Mouse (Mus musculus) kidney, postnatal 14 days (tissue): ENCODE measurements at regions not wholly inside any gene's neighbourhood (a gene's known extent, or its start where the extent isn't known, plus 50 kb on each side); places are given as distances from the start of the nearest gene placed in this dataset.
A peak's percentile ranks its signal among the peaks of the same experiment; 100 is the strongest.

Source experiments
- DNase-seq: peaks from one replicate; pipeline ENCODE4 v3.0.0; 2022; ENCODE audit warnings: mixed read lengths

DNA sequence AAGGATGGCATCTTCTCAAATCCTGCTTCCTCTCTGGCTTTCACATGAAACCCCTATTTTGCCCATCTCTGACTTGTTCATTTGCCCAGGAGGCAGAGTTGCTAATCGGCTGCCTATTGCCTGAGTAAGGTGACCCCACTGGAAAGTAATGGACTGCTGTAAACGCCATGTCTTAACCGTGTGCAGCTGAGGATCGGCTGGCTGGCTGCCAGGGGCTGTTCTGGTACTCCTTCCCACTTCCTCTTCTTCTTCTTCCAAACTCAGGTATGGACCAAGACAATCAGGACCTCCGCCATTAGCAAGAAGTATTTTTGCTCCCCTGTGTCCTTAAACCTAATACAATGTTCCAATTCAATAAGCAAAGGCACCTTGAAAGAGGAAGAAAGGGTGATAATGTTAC, 177.6 kb upstream of the Spaca1 start:
- no peak for DNase-seq

DNA sequence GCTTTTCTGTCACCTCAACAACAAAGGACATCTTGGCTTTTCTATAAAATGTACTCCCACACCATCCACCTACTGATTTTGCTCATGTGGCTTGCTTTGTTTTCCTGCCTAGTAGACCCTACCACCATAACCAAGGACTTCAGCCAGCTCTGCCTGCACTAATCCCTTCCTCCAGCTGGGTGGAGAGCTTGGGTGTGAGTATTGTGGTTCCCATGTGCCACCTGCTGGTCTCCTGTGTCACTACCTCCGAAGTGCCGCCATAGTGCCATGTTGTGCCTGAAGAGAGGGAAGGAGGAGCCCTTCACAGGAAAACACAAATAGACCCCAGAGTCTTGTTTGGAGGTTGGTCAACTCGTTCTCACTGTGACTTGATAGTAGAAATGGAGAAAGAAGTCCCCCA, 181.3 kb upstream of the Spaca1 start:
- DNase-seq = peak; percentile 63

- peak; percentile 72 for DNase-seq
Measured at GRCm38 (mm10) chr4:34234204-34234603, 184.2 kb upstream of the Spaca1 start.

DNA sequence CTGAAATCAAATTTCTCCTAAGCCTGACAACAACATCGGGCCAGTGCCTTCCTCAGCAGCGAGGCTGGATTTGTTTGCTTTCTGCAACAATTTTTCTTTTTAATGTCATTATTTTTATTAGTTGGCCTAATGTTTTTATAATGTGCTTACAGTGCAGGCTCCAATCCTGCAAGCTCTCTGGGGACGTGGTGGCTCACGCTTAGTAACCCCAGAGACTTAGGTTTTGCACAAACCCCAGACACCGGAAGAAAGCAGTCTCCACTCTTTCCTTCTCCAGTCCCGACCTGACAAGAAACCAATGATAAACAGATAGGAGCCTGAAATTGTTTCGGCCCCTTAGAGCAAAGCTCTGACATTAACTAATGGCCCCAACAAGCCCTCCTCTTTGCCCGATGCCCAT, 184.7 kb upstream of the Spaca1 start:
- peak; percentile 48 for DNase-seq

GRCm38 (mm10) chr4:34237791-34238190, 187.8 kb upstream of the Spaca1 start:
- DNase-seq = no peak

DNA sequence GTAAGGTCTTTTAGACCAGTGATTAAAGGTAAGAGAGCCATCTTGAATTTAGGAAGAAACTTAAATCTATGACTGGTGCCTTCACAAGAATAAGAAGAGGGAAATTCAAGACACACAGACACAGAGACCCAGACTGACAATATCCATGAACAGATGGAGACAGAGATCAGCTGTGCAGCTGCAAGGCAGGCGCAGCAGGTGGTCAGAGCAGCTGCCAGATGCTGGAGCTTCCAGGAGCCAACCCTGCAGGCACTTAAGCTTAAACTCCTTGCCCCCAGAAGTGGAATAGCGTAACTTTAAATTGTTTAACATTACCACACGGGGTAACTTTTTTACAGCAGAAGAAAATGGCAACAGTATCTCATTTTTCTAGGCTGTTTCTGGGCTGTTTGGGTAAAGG, 189.6 kb upstream of the Spaca1 start:
- no peak for DNase-seq

DNA sequence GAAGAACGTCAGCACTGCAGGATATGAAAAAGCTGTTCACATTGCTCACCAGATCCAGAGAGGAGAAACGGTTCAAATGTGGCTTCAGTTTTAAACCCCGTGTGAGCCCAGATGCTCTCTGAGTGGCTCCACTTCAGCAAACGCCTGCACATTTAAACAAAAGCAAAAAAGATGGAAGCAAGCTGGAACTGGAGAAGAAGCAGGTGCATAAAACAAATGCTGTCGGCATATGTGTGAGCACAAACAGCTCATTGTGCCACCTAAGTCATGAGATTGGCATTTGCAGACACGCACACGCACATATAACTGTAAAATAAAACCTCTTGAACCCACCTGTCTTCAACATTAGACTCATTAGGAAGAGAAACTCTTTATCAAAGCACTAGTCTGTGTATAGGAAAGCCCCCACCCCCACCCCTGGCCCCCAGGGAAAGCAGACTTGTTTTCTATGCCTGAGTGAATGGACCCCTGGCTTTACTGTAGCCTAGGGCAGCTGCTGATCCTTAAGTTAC, 191.1 kb upstream of the Spaca1 start:
- no peak for DNase-seq

GRCm38 (mm10) chr4:34241673-34242072, 191.7 kb upstream of the Spaca1 start:
- no peak for DNase-seq

- DNase-seq = no peak
Measured at GRCm38 (mm10) chr4:34259444-34259843, 209.5 kb upstream of the Spaca1 start.

- no peak for DNase-seq
Measured at GRCm38 (mm10) chr4:34260468-34260867, 210.5 kb upstream of the Spaca1 start.

GRCm38 (mm10) chr4:34261809-34262208, 211.8 kb upstream of the Spaca1 start:
- DNase-seq = no peak

DNA sequence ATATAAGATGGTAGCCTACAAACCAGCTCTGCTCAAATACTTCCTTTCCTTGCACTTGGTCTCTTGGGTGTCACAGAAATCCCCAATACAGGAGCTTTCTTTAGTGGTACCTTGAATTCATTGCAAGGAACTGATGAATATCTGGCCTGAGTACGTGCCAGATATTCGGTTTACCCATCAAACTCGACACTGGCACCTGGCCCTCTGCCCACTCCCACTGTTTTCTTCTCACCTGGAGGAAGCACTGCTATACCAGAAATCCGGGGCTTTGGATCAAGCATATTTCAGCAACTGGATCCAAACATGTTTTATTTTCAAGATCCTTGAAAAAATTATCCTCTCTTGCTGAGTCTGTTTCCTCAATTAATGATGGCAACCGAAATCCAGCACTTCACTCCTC, 214.4 kb upstream of the Spaca1 start:
- no peak for DNase-seq

DNA sequence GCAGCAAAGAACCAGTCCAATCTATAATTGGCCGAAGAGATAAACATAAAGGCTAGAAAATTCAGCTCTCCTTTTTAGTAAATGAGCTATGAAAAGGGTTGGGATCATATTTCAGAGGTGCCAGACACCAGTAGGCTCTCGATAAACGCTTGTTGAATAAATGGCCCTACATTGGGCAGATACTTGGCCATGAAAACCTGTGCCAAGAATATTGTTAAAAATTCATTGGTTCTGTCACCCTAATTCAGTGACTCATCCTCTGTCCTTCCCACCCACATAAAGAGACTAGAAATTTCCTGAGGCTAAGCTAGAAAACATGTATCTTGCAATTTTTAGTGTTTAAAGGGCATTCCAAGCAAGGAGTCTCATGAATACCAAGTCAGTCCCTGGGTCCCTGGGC, 224.3 kb upstream of the Spaca1 start:
- DNase-seq = no peak

DNA sequence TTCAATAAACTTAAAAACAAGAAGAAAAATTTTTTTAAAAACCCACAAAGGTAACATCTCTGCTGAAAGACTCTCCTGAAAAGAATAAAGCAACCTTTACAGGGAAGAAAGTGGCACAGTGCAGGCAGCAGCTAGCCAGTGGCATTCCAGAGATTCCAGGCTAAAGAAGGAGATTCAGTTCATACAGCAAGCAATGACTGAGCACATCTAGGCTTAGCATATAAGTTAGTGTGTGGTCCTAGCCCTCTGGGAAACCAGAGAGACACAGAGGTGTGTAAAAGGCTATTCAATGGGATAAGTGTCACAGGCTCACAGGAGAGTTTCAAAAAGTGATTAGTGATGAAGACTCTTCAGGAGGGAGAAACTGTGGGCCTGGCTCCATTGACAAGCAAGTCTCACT, 225.4 kb upstream of the Spaca1 start:
- no peak for DNase-seq

GRCm38 (mm10) chr4:34302504-34303108, 248.1 kb upstream of the Akirin2 start:
- no peak for DNase-seq

DNA sequence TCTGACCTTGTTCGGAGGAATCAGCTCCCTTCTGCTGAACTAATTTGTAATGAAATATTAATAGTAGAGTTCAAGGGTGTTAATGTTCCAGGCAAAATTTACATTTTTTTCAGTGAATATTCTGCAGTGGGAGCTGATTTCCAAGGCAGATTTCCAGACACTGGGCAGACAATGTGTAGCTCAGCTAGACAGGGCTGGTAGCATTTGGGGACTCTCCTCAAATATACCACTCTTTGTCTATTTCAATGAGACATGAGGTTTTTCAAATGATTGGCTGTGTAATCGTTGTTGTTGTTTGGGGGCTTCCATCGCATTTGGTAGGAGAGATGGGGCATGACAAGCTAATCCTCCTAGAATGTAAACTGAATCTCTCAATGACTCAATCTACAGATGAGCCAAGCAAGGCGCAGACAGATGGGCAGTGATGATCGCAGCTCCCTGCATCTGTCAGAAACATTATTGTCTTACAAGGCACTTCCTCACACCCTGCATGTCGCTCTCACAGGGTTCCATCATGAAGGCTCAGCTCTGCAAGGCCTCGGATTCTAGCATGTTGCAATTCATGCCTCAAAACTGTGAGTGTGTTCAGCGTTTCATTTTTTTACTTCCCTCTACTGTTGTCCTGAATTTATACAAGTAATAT, 241.7 kb upstream of the Akirin2 start:
- no peak for DNase-seq

DNA sequence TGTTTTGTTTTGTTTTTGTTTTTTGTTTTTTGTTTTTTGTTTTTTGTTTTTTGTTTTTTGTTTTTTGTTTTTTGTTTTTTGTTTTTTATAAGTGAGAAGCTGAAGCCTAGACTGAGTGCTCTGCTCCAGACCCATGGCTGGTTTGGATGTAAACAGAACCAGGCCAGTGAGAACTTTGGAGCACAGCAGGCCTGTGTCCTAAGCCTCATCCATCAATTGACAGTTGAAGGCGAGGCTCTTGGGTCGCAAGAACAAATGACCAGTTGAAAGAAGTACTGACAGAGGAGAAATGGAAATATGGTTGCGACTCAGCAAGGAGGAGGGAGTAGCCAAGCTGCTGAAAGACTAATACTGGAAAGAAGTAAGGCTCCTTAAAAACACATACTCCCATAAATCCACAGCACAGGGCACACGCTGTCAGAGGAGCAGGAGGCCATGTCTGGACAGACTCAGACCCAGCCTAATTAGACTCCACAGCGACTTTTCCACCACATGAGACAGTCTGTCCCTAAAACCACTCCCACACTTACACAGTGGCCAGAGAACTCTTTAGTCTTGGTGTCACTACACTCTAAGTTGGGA, 240.6 kb upstream of the Akirin2 start:
- no peak for DNase-seq

- DNase-seq = no peak
Measured at GRCm38 (mm10) chr4:34315848-34316247, 234.9 kb upstream of the Akirin2 start.

DNA sequence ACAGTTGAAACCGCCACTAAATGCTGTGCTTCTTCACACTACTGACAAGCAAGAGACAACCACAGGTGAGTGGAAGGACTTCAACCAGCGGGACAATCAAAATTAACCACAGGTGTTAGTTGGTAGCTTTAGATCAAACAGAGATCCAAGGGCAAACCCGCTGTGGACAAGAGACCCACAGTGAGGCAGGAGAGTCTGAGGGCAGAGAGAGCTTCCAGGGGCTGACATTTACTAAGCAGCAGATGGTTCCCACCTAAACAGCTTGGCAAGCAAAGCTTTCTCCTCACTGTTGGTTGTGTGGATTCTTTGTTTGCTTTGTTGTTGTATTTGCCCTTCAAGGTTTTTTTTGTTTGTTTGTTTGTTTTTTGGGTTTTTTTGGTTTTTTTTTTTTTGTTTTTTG, 227.9 kb upstream of the Akirin2 start:
- no peak for DNase-seq

DNA sequence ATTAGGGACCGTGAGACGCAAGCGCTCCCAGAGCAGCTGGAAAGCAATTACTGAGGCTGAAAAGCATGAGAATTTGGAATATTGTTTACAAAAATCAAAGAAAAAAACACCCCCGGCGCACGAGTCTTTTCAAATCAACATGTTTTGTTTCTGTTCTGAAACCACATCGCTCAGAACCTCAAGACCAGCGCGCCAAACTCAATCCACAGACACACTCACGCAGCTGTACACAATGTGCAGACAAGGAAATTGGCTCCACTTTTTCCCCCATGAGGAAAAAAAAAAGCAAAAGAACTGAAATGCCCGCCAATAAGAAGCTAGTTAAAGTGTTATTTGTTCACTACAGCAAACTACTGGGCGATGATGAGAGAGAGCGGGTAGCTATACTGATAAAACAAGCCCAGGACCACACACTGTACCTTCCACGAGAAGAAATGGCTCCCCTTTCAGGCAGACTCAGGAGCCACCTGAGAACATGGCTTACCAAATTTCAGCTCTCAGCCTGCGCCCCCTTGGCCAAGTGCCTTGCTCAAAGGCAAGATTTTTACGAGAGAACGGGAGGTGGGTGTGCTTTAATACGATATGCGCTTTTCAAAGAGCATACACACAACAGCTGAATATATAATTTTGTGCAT, 222.5 kb upstream of the Akirin2 start:
- no peak for DNase-seq

DNA sequence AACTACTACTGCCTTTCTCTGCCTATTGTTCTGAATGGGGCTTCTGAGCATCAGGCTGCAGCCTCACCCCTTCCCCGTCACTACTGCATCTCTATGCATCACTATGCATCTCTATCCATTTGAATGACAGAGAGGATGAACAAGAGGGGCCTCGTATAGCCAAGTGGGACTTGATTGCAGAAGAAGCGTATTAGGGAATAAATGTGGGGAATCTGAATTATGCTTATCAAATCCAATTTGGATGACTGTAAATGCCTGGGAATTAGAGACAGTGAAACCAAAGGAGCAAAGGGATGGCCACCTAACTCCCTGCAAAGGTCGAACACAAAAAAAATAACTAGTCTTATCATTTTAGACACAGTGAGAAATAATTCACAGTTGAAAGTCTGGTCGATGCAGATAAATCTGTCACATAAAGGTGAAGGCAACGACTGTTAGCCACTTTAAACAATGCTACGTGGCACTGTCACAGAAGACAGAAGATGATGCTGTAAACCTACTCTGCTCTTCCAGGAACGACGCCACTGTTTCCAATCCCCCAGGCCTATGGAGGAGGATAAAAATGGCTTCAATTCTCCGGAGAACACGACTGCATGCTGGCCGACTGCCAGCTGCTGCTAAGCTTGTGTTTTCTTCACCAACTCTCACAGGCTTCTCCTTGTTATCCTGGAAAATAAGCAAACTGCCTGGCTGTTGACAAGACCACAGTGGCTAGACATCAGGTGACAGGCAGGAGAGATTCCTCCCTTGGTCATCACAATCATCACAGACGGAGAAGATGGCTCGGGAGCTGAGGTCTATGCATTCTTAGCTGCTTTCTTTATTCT, 213.6 kb upstream of the Akirin2 start:
- peak; percentile 4 for DNase-seq

DNA sequence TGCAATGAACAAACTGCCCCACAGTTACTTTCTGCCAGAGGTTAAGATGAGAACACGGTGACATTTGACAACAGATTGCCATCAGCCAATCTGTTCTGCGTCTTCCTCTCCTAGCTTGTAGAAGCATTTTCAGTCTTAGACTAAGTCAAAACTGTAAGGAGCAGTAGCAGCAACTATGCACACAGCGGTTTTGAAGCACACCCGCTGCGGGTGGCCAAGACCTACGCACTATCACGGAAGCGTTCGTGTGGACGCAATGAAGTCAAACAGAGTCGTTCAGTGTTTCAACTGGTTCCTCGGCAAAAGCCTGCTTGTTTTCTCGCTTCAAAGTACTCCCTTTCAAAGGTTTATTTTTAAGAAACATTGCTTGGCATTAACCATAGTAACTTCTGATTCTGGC, 212.9 kb upstream of the Akirin2 start:
- no peak for DNase-seq

- no peak for DNase-seq
Measured at GRCm38 (mm10) chr4:34340057-34340456, 210.7 kb upstream of the Akirin2 start.
